Mouse (Mus musculus) c-Kit-positive CD71-positive TER-119-positive erythroid progenitor cells, embryonic 14.5 days (primary cell): ENCODE measurements around the gene Gal3st2b.
"Not testable (repeated sequence)": the region's sequence is repeated elsewhere in the genome, so short reads cannot be mapped to it uniquely, and the experiment has no call there.

ENCODE experiments used
- DNase-seq: peaks from one replicate; pipeline ENCODE4 v3.0.0-alpha.2; 2013; ENCODE audit warnings: low spot score

Gene Gal3st2b

DNA sequence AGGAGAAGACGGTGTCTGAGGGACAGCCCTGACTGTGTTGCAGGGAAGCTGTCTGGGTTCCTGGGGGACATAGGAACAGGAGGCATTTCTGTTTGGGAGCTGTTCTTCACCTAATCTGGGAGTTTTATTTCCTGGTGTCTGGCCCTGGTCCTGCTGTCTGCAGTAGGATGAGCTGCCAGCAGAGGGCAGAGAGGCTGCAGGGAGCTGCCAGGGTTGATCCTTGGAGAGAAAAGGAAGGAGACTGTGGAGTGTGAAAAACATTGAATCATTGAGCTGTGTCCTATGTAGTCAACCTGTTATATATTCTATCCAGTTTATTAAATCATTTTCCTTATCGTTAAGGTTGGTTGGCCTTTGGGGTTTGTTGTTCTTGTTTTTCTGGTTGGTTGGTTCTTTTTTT lies 62.8 kb downstream of the Gal3st2b start:
- not testable (repeated sequence) for DNase-seq

GRCm38 (mm10) chr1:93986167-93986566 lies 68.1 kb downstream of the Gal3st2b start:
- DNase-seq: no peak

DNA sequence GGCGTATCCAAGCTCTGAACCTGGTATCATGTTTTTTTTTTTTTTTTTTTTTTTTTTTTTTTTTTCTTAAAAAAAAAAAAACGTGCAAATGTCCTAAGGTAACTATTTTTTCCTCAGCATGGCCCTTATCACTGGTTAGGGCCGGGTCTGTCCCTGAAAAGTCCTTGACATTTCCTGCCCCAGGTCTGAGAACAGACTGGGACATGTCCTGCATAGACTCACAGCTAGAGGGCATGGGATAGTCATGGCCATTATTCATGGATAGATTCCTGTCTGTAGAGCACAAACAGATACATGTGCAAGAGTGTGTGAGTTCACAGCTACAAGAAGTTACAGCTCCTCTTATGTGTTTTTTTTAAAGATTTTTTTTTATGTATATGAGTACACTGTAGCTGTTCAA lies 70.7 kb downstream of the Gal3st2b start:
- no peak for DNase-seq

DNA sequence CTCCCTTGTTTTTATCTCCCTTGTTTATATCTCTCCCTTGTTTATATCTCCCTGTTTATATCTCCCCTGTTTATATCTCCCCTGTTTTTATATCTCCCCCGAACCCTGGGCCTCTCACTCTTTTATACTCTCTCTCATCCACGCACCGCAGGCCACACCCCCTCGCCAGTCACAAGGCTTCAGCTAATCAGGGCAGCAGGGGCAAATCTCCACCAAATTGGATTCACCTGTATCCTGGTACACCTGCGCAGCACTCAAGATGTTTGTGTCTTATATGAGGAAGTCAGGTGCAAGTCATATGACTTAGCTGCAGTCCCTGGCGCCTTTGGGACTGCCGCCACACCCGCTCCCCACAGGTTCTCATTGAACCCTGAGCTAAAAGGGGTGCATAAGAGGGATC lies 72.1 kb downstream of the Gal3st2b start, which contains the start of gene Gal3st2c:
Gene Gal3st2c (plus strand): TSS at position 301 of the 400 bp plus-strand sequence.
- DNase-seq: not testable (repeated sequence)

GRCm38 (mm10) chr1:93991068-93991467 lies 73.0 kb downstream of the Gal3st2b start:
- DNase-seq: not testable (repeated sequence)

DNA sequence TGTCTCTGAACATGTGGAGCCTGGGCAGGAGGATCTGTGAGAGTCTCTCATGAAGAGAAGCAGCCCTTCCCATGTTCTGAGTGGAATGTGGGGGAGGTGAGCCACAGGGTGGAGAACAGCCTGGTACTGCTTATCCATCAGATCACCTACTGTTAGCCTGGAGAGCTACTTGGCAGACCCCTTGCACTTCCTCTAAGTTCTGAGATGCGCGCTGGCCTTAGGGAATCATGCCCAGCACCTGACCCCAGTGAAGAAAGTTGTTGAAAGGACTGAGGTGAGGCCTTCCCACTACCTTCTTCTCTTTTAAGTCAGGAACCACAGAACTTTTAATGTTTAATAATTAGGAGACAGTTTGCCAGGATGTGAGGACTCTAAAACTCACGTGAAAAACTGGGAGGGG lies 73.4 kb downstream of the Gal3st2b start:
- DNase-seq: not testable (repeated sequence)
